Mouse (Mus musculus): ENCODE results near the gene Ccdc182. TPM values are rescaled to one million over a fixed set of nuclear protein-coding genes. Genes with fewer than 3 reads are reported as not detected.
A peak's percentile ranks its signal among the peaks of the same experiment; 100 is the strongest.

The Ccdc182 gene
- total RNA-seq, 2 experiments from 2014 or later, result not detected

DNA sequence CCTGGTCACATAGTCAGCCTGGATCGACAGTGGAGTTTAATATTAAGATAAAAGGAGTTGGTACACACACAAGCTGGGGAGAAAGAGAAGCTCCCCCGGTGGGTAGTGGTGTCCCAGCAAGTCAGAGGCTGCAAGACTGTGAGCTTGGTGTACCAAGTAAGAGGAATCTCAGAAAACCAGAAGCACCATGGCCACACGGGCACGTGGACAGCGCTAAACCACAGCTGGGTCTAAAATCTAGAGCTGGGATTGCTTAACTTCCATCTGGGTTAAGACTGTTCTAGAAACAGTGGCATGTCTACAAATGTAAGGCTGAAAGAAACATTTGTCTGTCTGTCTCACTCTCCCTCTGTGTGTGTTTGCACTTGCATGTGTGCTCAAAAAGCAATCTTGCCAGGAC lies 21.5 kb downstream of the Ccdc182 start:
- ATAC-seq (replicated peaks; ENCODE audit: poor library complexity, severe bottlenecking), result peak; percentile 78

DNA sequence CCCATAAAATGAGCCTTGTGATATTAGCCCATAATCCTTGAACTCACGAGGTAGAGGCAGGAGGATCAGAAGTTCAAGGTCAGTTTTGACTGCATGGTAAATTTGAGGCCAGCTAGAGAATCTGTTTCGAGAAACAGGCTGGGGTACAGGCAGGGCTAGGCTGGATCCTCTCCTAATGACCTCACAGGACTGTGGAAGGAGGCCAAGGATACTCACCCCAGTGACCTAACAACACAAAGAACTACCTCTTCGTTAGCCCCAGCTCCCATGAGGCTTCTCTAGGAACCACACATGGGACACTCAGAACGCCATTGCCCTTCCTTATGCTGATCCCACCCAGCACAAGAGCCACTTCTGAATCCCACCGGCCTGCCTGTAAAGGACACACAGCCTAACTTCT lies 25.0 kb downstream of the Ccdc182 start:
- ATAC-seq (replicated peaks; ENCODE audit: poor library complexity, severe bottlenecking), result no peak

DNA sequence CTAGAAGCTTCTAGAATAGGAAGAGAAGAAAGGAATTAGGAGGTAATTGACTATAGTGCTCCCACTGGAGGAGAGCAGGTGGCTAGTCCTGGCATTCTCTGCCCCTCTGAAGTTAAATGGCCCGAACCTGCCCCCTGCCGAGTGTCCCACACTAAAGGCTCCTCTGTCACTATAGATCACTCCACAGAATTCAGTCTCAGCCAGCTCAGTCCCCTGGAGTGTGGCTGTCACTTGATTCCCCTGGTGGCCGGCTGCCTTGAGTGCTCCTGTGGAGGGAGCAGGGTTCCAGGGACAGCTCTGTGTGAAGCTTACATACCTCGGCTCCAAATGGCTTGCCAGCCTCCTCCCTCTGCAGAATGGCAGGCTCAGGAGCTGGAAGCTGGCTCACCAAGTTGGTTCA lies 33.2 kb downstream of the Ccdc182 start:
- no peak for ATAC-seq (replicated peaks; ENCODE audit: poor library complexity, severe bottlenecking)

DNA sequence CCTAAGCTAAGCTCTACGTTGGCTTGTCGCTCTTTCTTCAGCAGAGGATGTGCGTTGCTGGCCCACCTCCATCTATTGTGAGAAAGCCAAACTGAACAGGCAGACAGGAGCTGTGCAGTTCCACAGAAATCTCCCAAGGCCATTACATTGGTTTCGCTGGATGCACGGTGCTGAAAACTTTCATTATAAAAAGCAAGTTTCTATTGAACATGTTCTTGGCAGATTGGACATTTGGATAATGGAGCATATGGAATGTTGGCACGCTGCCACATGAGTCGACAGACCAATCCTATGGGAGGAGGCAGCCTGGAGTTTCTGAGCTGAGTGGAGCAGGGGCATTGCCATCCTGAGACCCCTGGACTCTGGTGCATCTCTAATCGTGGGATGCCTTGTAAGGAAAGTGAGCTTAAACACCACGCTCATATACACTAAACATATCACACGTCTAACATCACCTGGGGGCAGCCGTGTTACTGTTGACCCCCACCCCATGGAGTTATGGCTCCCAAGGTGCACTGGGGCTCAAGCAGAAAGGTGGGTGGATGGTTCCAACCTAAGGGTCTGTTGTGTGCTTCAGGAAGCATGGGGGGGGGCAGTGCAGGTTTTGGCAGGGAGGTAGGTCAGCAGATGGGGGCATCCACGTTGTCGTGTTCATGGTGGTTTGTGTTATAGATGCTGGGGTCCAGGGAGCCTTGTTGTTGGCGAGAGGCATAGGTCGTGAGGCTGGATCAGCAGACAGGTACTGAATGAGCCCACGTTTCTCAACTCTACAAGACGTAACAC lies 35.1 kb downstream of the Ccdc182 start:
- ATAC-seq (replicated peaks; ENCODE audit: poor library complexity, severe bottlenecking), result no peak

DNA sequence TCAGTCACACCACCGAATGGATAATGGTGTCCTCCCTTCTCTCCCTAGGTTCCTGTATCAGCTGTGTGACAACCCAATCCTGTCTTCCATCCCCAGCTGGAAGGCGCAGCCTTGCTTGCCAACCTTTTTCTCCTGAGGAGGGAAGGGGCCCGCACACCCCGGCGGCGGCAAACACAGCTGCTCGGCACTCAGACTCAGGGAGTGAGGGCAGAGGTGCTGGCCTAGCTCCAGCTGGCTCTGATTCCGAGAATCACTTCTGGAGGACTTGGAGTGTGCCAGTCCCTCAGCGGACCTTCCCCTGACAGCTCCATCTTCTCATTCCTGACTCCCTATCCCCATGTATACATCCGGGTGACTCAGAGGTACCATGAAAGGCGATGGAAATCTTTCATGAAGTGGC lies 36.9 kb downstream of the Ccdc182 start:
- ATAC-seq (replicated peaks; ENCODE audit: poor library complexity, severe bottlenecking), result no peak

DNA sequence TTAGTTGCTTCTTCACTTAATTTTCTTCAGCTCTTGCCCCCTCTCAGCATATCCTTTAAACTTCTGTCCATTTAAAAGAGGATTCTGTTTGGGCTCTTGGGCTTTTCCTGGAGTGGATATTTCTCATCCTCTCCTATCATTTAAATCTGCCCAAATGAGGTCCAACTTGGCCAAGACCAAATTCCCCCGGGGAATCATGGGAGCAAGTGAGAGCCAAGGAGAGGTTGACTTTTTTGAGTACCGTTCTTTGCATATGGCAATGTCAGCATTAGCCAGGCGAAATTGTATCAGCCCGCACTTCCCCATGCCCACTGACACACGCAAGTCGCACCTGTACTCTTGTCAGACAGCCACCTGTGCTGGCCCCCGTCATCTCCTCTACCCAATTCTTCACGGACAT lies 37.9 kb downstream of the Ccdc182 start:
- no peak for ATAC-seq (replicated peaks; ENCODE audit: poor library complexity, severe bottlenecking)

DNA sequence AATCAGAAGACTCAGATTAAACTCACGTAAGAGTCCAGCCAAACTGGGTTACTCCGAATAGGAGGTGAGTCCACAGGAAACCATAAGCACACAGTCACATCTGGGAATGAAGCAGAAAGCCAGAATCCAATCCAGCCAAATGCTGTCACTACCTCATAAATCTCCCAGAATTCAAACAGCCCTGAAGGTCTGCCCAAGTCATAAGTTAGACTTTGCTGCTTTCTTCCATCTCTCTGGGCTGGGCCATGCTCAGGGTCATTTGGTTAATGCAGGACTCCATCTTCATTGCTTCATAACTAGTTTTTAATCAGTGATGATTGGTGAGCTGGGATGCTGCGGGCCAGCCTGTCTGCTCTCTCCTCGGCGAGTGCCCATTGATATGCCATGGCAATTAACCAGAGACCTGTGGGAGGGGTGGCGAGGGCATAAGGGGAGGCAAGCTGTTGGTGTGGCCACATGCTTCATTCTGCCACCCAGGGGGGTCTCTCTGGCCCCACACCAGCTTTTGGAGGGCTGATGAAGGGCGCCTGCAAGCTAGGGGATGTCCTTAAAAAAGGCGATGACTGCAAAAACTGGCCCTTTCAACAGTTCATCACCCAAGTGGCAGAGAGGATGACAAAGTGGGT lies 38.6 kb downstream of the Ccdc182 start:
- no peak for ATAC-seq (replicated peaks; ENCODE audit: poor library complexity, severe bottlenecking)

DNA sequence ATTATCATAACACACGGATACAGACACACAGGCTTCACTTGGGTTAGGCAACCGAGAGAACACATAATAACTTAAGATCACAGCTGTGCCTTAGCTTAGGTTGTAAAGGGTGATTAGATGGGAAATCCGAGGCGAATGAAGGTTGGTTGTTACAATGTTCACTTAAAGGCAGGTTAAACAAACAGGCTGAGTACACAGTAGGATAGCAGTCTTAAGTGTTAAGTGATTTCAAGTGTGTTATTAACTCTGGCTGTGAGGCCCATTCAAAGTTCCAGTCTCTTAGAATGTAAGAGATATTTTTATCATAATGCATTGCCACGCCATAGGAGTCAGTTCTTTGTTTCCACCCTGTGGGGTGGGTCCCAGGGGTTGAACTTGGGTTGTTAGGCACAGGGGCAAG lies 41.0 kb downstream of the Ccdc182 start:
- ATAC-seq (replicated peaks; ENCODE audit: poor library complexity, severe bottlenecking), result no peak

DNA sequence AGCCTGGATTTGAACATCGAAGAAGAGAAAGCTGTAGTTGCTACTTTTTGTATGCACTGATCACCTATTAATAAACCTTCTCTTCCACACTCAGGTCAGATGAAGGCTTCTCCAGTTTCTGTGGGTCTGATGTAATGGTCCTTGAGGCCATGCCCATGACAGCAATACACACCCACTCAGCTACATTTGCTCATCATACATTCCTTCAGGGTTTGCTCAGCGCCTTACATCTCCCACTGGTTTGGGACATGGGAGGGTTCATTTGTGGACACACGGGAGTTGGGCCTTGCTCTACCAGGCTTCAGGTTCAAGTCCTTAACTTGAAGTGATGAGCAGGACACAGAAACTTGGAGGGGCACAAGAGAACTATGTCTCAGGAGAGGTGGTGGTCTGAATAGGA lies 44.1 kb downstream of the Ccdc182 start:
- ATAC-seq (replicated peaks; ENCODE audit: poor library complexity, severe bottlenecking), result no peak

Other genes with a start within 250 kb of the Ccdc182 start
- 195 and 201 TPM in 2 replicates for gene Srsf1, start 246.7 kb upstream of the Ccdc182 start, total RNA-seq (2014; fragmentation: Nextera tagmentation)
- gene Srsf1, start 246.7 kb upstream of the Ccdc182 start, total RNA-seq (2017), result 500 and 715 TPM in 2 replicates
- gene Vezf1, start 225.8 kb upstream of the Ccdc182 start, total RNA-seq (2014; fragmentation: Nextera tagmentation), result 28.2 and 32.0 TPM in 2 replicates
- gene Vezf1, start 225.8 kb upstream of the Ccdc182 start, total RNA-seq (2017), result 14.3 and 15.8 TPM in 2 replicates
- 0.92 and 1.1 TPM in 2 replicates for gene Cuedc1, start 196.0 kb upstream of the Ccdc182 start, total RNA-seq (2014; fragmentation: Nextera tagmentation)
- 1.5 and 1.6 TPM in 2 replicates for gene Cuedc1, start 196.0 kb upstream of the Ccdc182 start, total RNA-seq (2017)
- 69.0 and 88.8 TPM in 2 replicates for gene Mrps23, start 89.7 kb upstream of the Ccdc182 start, total RNA-seq (2014; fragmentation: Nextera tagmentation)
- 54.9 and 57.7 TPM in 2 replicates for gene Mrps23, start 89.7 kb upstream of the Ccdc182 start, total RNA-seq (2017)